Mouse (Mus musculus) NIH3T3 (cell line): ENCODE data around the gene Uts2r.

Source experiments
- DNase-seq: peaks from one replicate; pipeline ENCODE4 v3.0.0-alpha.2; 2012; ENCODE audit warnings: low read depth

Uts2r gene

GRCm38 (mm10) chr11:121159971-121160370, at the start of gene Uts2r:
Uts2r (plus strand) TSS chr11:121160271.
- no peak for DNase-seq

- DNase-seq, result no peak
Observed at GRCm38 (mm10) chr11:121111051-121111450, 49.0 kb upstream of the Uts2r start.

GRCm38 (mm10) chr11:121111601-121112000, 48.5 kb upstream of the Uts2r start:
- DNase-seq, result peak; percentile 48

GRCm38 (mm10) chr11:121112091-121112775, 47.8 kb upstream of the Uts2r start:
- peak; percentile 80 for DNase-seq

- no peak for DNase-seq
Observed at GRCm38 (mm10) chr11:121118106-121118505, 42.0 kb upstream of the Uts2r start.

- no peak for DNase-seq
Observed at GRCm38 (mm10) chr11:121118577-121118976, 41.5 kb upstream of the Uts2r start, which contains the start of gene Tex19.2. Tex19.2 (minus strand) TSS chr11:121118677.

GRCm38 (mm10) chr11:121121151-121121550, 38.9 kb upstream of the Uts2r start:
- DNase-seq, result no peak

- no peak for DNase-seq
Observed at GRCm38 (mm10) chr11:121122024-121122670, 37.9 kb upstream of the Uts2r start.

- DNase-seq, result no peak
Observed at GRCm38 (mm10) chr11:121123438-121123837, 36.6 kb upstream of the Uts2r start.

GRCm38 (mm10) chr11:121125522-121126172, 34.4 kb upstream of the Uts2r start:
- no peak for DNase-seq

- peak; percentile 39 for DNase-seq
Observed at GRCm38 (mm10) chr11:121126395-121126794, 33.7 kb upstream of the Uts2r start.

- no peak for DNase-seq
Observed at GRCm38 (mm10) chr11:121127441-121127840, 32.6 kb upstream of the Uts2r start.

GRCm38 (mm10) chr11:121129616-121130015, 30.5 kb upstream of the Uts2r start:
- DNase-seq, result peak; percentile 84

- no peak for DNase-seq
Observed at GRCm38 (mm10) chr11:121134600-121134999, 25.5 kb upstream of the Uts2r start.

GRCm38 (mm10) chr11:121137682-121138081, 22.4 kb upstream of the Uts2r start:
- no peak for DNase-seq

GRCm38 (mm10) chr11:121138732-121139131, 21.3 kb upstream of the Uts2r start:
- DNase-seq, result no peak

GRCm38 (mm10) chr11:121143325-121144015, 16.6 kb upstream of the Uts2r start:
- peak; percentile 36 for DNase-seq

GRCm38 (mm10) chr11:121145865-121146264, 14.2 kb upstream of the Uts2r start, which contains the start of gene Tex19.1:
Tex19.1 (plus strand) TSS chr11:121146143.
- DNase-seq, result peak; percentile 18

- no peak for DNase-seq
Observed at GRCm38 (mm10) chr11:121148193-121148592, 11.9 kb upstream of the Uts2r start.

GRCm38 (mm10) chr11:121154203-121154602, 5.9 kb upstream of the Uts2r start:
- no peak for DNase-seq

GRCm38 (mm10) chr11:121156411-121156891, 3.6 kb upstream of the Uts2r start:
- DNase-seq, result no peak
